Mouse (Mus musculus) C3H10T1/2 (cell line): Measurements from ENCODE around the gene Rorc. TPM values are rescaled to one million over a fixed set of nuclear protein-coding genes. Genes with fewer than 3 reads are reported as not detected.

Source experiments
- polyA plus RNA-seq, 2 experiments: library from polyadenylated mRNA; unstranded; fragments of >200 nt; fragmentation: generic; extraction: Trizol; gene quantifications; one replicate each; pipeline ENCODE4 v1.2.1; 2012; ENCODE audit warnings: missing spikeins in 2 of 2

Gene Rorc
- polyA plus RNA-seq = under 1 TPM; 0.04 to 0.11 TPM

DNA sequence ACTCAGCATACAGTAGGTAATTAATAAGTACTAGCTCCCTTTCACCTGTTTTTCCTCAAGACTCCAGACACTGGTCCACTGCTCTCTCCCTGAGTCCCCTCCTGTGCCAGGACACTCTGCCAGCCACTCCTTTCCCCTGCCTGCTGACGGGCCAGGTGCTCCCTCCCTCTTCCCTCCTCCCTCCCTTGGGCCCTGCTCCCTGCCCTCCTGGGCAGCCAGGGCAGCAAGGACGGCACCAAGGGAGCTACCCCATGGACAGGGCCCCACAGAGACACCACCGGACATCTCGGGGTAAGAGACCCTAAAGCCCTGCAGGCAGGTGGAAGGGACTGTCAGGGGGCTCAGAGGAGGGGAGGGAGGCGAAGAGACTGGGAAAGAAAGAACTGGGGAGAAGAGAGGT lies at the start of gene Rorc:
TSS of gene Rorc (plus strand) at position 154 of the 400 bp plus-strand sequence.

DNA sequence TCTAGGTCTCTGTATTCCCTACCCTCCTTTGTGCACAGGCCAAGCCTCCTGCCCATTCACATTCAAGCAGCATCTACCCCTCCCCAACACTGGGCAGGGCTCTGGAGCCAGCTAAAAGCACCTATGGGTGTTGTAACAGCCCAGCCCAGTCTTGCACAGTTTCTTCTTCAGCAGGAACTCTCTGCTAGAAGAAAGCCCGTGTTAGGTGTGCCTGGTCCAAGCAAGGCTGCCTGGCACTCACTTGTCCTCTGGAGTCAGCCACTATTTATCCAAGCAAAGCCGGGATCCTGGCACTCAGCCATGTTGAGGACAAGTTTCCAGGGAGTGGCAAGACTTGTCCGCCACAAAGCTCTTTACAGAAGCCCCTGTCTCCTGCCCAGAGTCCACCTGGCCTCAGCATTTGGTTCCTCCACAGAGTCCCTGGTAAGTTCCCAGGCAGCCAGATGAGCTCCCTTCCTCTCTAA lies 30.6 kb upstream of the Rorc start, which contains the start of gene Them5:
TSS of gene Them5 (plus strand) at position 141 of the 464 bp plus-strand sequence.

DNA sequence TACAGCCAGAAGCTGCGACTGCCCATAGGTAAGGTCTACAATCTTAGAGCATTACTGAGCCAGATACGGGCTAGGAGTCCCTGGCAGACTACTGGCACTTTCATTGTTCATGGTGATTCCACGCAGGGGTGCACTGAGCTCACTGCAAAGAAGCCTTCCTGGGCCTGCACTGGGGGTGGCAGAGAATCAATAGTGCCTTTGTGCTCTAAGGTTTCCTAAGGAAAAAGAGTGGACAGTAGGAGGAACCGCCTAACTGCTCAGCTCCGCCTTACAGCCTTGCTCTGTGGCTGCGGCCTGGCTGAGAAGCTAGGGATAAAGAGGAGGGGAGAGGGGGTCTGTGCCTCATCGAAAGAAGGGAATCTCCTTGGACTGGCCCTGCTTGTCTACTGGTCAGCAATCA lies 10.5 kb upstream of the Rorc start, which contains the start of gene C2cd4d:
TSS of gene C2cd4d (plus strand) at position 301 of the 400 bp plus-strand sequence.

DNA sequence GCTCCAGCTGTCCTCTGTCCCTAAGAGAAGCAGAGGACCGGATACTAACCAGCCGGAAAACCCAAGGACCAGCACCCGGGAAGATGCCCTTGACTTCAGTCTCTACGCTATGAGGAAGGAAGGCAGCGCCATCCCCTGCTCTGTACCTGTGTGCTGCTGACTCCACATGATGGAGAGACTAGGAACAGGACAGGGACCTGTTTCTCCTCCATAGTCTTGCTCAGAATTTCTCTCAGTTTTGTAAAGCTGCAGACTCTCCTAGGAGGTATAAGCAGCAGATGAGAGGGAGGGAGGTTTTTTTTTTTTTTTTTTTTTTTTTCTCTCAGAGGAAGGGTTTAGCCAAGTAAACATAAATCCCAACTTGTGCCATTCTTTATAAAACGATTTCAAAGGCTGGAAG lies 25.6 kb downstream of the Rorc start, which contains the start of gene Lingo4:
TSS of gene Lingo4 (plus strand) at position 301 of the 400 bp plus-strand sequence.

DNA sequence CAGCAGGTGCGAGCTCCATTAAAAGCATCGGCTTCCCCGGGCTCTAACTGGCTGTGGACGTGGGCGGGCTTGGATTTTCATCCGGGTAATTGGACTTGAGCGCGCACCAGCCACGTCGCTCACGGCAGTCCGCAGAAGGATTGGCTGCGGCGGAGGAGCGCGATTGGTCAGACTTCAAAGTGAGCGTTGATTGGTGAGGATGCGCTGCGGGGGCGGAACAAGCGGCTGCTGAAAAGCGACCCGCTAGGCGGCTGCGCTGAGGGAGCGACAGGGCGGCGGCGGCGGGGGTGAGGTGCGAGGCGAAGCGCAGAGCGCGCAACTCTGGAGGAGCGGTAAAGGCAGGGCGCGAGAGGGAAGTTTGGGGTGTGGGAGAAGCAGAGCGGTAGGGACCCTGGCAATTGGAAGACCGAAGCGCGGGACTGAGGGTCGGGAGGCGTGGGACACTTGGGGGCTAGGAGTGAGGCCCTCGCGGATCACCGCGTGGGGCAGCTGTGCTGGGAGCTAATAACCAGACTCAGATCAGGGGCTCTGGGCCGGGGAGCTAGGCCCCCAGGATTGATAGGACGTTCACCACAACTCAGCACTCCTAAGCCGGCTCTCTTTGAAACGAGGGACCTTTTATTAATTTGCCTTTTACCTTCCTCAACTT lies 40.6 kb downstream of the Rorc start, which contains the start of gene Tdrkh:
TSS of gene Tdrkh (plus strand) at position 243 of the 649 bp plus-strand sequence.

DNA sequence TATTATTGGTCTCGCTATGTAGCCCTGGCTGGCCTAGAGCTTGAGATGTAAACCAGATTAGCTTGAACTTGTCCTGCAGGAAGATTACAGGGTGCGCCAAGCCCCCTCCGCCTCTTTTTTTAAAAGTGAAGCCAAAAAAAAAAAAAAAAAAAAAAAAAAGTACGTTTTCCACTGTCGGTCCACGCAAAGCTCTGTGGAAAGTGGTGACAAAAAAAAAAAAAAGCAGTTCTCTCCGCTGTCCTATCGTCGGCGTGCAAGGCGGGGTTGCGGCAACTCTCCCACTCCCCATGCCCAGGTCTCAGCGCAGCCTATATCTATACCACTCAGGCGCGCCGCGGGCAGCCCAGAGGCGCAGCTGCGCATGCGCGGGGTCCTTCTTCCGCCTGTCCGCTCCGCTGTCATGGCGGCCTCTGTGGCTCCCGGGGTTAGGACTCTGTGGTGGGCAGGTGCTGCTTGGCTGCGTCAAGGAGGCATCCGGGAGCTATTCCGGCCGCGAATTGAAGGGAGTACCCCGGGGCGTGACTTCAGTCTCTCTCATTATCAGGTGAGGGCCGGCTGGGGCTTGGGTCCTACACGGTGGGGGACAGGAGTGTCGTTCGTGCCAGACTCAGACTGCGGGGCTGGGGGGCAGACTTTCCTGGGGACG lies 70.5 kb downstream of the Rorc start, which contains the start of gene Mrpl9:
TSS of gene Mrpl9 (plus strand) at position 368 of the 646 bp plus-strand sequence.

DNA sequence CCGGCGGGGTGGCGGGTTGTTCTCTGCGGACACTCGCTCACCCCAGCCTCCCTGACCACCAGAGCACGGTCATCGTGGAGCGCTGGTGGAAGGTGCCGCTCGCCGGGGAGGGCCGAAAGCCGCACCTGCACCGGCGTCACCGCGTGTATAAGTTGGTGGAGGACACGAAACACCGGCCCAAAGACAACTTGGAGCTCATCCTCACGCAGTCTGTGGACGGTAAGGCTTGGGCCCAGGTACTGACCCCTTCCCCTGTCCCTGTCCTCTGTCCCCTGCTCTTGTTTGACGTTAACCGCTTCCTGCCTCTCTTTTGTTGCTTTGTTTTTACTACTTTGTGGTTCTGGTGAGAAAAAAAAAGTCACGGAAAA lies 71.0 kb downstream of the Rorc start, which contains the start of gene Oaz3:
TSS of gene Oaz3 (minus strand) at position 319 of the 368 bp plus-strand sequence.

Other genes starting within 250 kb of the Rorc start
- gene Gm10696, start 194.6 kb upstream of the Rorc start, polyA plus RNA-seq = not detected
- not detected for gene Gm5286, start 176.1 kb upstream of the Rorc start, polyA plus RNA-seq
- not detected for gene Gm4778, start 108.8 kb upstream of the Rorc start, polyA plus RNA-seq
- gene Them4, start 62.7 kb upstream of the Rorc start, polyA plus RNA-seq = 1 to 10 TPM in 1 of 2 experiments, under 1 TPM in 1; 0.30 to 1.3 TPM
- gene Them5, start 30.7 kb upstream of the Rorc start, polyA plus RNA-seq = under 1 TPM in 1 of 2 experiments, not detected in 1; 0.02 TPM
- under 1 TPM in 1 of 2 experiments, not detected in 1; 0.14 TPM for gene C2cd4d, start 10.4 kb upstream of the Rorc start, polyA plus RNA-seq
- gene Lingo4, start 25.7 kb downstream of the Rorc start, polyA plus RNA-seq = not detected
- under 1 TPM; 0.15 to 0.26 TPM for gene Tdrkh, start 40.5 kb downstream of the Rorc start, polyA plus RNA-seq
- 10 to 100 TPM; 29.8 to 64.3 TPM for gene Mrpl9, start 70.5 kb downstream of the Rorc start, polyA plus RNA-seq
- under 1 TPM; 0.05 to 0.27 TPM for gene Oaz3, start 71.1 kb downstream of the Rorc start, polyA plus RNA-seq
- gene Celf3, start 105.5 kb downstream of the Rorc start, polyA plus RNA-seq = under 1 TPM; 0.06 to 0.84 TPM
- gene Riiad1, start 107.5 kb downstream of the Rorc start, polyA plus RNA-seq = under 1 TPM in 1 of 2 experiments, not detected in 1; 0.97 TPM
- gene Snx27, start 209.9 kb downstream of the Rorc start, polyA plus RNA-seq = 10 to 100 TPM in 1 of 2 experiments, 1 to 10 TPM in 1; 3.0 to 11.5 TPM